10 mouse cellular contexts compared by ENCODE assay signal in the genomic region with DNA sequence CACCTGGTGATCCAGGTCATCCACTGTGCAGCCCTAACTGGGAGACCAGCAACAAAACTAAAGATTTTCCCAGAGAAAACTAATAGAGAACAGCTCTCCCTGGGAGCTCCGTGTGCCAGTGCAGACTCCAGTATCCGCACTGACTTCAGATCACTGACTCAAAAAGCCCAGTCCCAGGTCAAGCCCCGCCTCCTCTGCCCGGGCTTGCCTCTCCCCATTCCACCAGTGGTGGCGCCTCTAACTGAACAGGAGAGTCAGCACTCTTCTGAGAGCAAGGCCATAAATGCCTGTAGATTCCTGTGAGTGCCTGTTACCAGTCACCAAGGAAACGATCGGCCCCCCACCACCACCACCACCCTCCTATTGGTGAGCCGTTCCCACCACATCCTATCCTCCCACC. TPM values are rescaled to one million over a fixed set of nuclear protein-coding genes. Genes with fewer than 3 reads are reported as not detected.
DNase-seq lines count a peak whose midpoint lies in the region; ATAC-seq lines count a peak whose summit lies in the region.
"Had no signal": no experiment of that assay in that cellular context is flagged by ENCODE, and none has a peak within 500 bp of the region (broad histone marks: within the 10 kb centered on the region; RNA-seq: fewer than 3 reads in every experiment).

No protein-coding gene starts in this region.

- no peak overlapping the region for H3K4me2 ChIP-seq in kidney, embryonic 15.5 days
- H3K4me2 ChIP-seq: heart, embryonic 13.5 days had no signal

- no peaks in the 10 kb centered on the region for H3K27me3 ChIP-seq in kidney, embryonic 15.5 days
- H3K27me3 ChIP-seq: heart, embryonic 13.5 days had no signal

- 46% methylated on average over 8 of the region's 8 CpGs for WGBS in kidney, embryonic 15.5 days

- no peak for DNase-seq in kidney, postnatal 14 days
- peak; percentile 14 for DNase-seq in CD4-positive helper T cell, adult 2 months (ENCODE audit: low read depth, low spot score)
- DNase-seq in ZHBTc4 (ENCODE audit: low read depth, low spot score) = peak; percentile 83
- DNase-seq in kidney, postnatal 4 days = peak; percentile 36 to 51
- no peak for DNase-seq in cerebellum, adult 8-10 months
- DNase-seq in right cerebral cortex, adult 2 months (ENCODE audit: low spot score in 2 of 2) = no peak
- DNase-seq: midbrain, embryonic 14.5 days had no signal

- no peak overlapping the region for H3K4me3 ChIP-seq in kidney, embryonic 15.5 days (replicated peaks)
- H3K4me3 ChIP-seq: heart, embryonic 13.5 days had no signal

- H3K36me3 ChIP-seq in kidney, embryonic 15.5 days = no peaks in the 10 kb centered on the region
- H3K36me3 ChIP-seq: heart, embryonic 13.5 days had no signal

- H3K9ac ChIP-seq in kidney, embryonic 15.5 days = no peak overlapping the region
- H3K9ac ChIP-seq: heart, embryonic 13.5 days had no signal

- 0 out of 2 replicates have a peak, but pooled peaks have one; percentile 18 for ATAC-seq in kidney, embryonic 15.5 days (replicated peaks; ENCODE audit: low FRiP score)
- ATAC-seq in frontal cortex, adult (ENCODE audit: low TSS enrichment) = no peak

- H3K4me1 ChIP-seq in kidney, embryonic 15.5 days = no peaks in the 10 kb centered on the region

- H3K27ac ChIP-seq in kidney, embryonic 15.5 days = no peak overlapping the region
- H3K27ac ChIP-seq: heart, embryonic 13.5 days had no signal

- H3K9me3 ChIP-seq in kidney, embryonic 15.5 days (replicated peaks) = no peaks in the 10 kb centered on the region

RNA-seq across cellular contexts. Expression of a gene that starts 53.4 kb away (rescaled TPM):
- polyA plus RNA-seq in kidney, embryonic 15.5 days (2015; fragmentation: Nextera tagmentation; extraction: Ambion mirVana) = 81.7 and 84.0 TPM in 2 replicates

RNA-seq across cellular contexts. Expression of a gene that starts 53.4 kb away (rescaled TPM):
- polyA plus RNA-seq in kidney, embryonic 15.5 days (2015; fragmentation: Nextera tagmentation; extraction: Ambion mirVana) = 46.6 and 50.0 TPM in 2 replicates

Comparison
In these comparisons a context has a peak if more than half of its experiments do, and no peak if none do; other contexts are left out.
1. DNase-seq: peak in CD4-positive helper T cell, adult 2 months (single experiment), ZHBTc4 (single experiment) and kidney, postnatal 4 days (2 of 2); none in kidney, postnatal 14 days (single experiment), cerebellum, adult 8-10 months (single experiment) and right cerebral cortex, adult 2 months (0 of 2).